Mouse (Mus musculus) lung, postnatal 25 days (tissue): ENCODE results near the gene Pth1r.
A peak's percentile ranks its signal among the peaks of the same experiment; 100 is the strongest.

Source experiments
- DNase-seq: peaks from one replicate; pipeline ENCODE4 v3.0.0; 2022; ENCODE audit warnings: low spot score

Gene Pth1r

DNA sequence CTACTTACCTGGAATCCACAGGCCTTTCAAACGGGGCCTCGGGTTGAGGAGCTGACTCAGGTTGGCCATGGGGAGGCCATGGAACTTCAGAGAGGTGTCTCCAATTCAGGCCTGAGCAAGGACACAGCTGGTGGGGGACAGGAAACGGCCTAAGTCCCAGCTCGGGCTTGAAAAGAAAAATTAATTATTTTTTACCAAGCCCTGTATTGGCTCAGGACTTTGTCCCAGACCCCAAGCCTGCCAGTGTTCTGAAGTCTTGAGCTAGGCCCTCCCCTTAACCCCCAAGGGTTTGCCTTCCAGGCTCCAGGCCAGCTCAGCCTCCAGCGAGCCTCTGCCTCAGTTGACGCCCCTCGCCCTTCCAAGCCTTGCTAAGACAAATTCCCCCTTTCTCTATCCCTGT lies at the start of gene Pth1r:
TSS of gene Pth1r (minus strand) at position 185 of the 400 bp plus-strand sequence.
- DNase-seq: no peak

DNA sequence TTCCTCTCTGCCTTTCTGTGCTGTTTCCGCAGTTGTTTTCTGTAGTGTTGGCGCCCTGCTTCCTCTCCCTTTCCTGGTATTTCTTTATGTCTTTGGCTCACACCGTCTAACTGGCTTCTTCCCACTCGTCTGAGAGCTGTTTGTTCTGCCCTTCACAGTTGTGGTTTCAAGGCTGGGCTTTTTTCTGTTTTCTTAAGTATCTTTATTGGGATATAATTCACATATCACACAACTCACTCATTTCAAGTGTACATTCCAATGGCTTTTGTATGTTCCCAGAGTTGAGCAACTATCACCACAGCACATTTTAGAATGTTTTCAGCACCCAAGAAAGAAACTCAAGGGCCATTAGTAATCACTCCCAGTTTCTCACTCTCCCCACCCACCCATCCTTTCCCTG lies 43.5 kb upstream of the Pth1r start:
- peak; percentile 73 for DNase-seq

DNA sequence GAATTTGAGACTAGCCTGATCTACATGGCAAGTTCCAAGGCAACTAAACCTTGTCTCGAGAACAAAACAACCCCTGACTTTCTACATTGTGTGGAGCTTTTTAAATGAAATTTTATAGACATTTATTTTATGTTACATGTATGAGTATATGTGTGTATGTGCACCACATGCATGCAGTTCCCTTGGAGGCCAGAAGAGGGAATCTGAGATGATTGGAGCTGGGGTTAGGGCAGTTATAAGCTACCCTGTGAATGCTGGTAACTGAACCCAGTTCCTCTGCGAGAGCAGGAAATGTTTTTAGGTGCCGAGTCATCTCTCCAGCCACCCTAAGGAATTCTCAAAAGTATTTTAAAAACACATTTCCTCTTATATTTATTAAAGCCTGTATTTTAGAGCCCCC lies 41.2 kb upstream of the Pth1r start:
- DNase-seq: no peak

DNA sequence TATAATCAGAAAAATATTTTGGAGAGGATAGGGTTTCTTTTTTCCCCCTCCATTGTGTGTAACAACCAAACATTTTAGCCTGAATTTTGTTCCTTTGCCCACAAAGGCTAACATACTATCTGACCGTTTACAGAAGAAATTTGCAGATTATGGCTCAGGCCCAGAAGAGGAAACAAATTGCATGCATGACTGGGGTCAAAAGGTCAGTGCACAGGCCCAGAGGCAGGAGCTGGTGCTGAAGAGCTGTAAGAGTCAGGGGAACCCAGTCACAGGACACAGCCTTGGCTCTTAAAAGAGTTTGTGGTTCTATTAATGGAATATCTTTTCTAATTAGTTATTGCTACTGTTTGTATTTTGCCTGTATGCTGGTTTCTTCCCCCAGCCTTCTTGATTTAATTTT lies 36.7 kb upstream of the Pth1r start:
- DNase-seq: no peak

DNA sequence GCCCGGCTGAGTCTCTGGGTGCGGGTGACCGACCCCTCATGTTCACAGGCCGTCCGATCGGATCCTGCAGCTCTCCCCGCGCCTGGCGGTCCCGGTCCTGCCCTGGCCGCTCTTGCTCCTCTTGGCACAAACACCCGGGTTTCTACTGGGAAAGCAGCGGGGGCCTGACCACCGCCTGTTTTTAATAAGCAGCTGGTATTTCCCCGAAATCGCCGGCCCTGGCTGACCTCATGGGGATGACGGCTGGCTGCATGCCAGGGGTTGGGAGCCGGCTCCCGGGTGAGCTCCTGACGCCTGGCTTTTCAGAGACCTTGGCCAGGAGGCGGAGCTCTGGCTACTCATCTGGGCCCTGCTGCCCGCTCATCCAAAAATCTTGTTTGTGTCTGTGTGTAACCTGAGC lies 34.8 kb upstream of the Pth1r start:
- DNase-seq: peak; percentile 87

DNA sequence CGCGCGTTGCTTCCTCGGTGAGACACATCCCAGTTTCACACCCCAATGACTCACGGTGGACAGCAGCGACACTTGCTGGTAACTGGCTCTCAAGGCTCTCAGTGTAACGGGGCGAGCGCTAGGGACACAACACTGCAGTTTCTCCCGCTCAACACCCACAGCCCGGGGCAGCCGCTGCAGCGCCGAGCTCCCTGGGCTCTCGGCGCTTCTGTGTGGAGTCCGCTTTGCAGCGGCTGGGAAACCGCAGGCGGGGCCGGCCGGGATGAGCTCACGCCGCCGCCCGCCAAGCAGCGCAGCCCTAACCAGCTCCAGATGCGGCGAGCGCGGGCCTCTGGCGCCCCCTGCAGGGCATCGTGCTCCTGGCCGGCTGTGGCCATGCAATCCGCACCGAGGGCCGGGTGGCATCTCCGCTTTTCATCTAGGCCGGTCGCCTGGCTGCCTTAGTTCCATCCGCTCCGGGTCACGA lies 34.3 kb upstream of the Pth1r start:
- DNase-seq: peak; percentile 94

DNA sequence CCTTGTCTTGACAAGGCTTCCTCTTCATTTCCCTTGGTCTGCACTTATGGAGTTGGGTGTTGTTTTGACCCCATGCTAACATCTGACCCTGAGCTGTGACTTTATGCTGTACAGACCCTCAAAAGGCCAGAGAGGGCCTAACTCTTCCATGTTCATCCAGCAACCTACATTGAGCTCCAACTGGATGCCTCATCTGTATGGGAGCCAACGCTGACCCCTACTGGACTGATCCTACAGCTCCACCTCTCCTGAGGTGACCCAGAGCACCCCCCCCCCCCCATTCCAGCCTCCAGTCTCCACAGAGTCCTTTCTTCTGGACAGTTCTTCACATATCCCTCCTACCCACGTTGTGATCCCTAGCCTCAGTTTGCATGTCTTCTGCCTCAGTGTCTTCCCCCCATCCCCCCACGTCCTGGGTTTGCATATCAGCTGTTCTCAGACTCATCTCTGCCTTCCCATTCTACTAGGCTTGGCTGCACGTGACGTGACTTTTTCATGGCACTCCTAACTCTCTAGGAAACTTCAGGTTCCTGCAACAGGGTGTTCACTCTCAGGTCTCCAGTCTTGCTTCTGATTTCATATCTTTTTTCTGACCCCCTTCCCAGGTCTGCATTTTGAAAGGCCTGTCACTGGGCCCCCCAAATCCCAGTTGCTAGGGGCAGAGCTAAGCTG lies 32.4 kb upstream of the Pth1r start:
- DNase-seq: no peak

DNA sequence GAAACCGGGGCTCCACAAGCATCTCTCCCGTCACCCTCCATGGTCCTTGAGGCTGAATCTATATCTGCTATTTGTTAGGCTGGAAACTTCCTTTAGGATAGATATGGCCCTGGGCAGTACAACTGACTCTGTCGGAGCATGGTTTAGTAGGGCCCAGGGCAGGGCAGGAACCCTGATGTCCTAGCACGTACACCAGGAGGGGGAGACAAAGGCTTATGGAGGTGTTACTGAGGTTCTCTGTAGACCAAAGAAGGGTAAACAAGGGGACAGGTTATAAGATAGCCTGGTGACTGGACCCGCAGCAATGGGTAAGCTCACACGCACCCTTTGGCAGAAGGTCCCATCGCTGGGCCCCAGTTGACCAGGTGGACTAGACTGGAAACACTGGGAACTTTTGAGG lies 31.6 kb upstream of the Pth1r start:
- DNase-seq: no peak

DNA sequence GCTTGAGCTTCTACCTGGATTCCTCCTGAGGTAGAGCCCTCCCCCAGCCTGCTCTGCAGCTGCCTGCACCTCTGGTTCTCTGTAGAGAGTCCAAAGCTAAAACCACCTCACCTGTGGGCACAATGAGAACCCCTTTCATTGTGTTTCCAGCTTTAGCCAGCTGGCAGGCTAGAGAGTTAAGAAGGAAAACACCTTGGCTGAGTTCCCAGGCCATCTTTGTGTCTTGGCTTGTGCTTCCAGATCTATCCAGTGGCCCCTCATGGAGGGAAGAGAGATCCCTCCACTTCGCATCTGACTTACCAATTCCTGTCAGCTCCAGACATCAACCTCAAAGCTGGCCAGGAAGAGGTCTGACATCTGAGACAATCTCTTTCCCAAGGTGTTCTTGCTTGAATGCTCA lies 31.2 kb upstream of the Pth1r start:
- DNase-seq: no peak

DNA sequence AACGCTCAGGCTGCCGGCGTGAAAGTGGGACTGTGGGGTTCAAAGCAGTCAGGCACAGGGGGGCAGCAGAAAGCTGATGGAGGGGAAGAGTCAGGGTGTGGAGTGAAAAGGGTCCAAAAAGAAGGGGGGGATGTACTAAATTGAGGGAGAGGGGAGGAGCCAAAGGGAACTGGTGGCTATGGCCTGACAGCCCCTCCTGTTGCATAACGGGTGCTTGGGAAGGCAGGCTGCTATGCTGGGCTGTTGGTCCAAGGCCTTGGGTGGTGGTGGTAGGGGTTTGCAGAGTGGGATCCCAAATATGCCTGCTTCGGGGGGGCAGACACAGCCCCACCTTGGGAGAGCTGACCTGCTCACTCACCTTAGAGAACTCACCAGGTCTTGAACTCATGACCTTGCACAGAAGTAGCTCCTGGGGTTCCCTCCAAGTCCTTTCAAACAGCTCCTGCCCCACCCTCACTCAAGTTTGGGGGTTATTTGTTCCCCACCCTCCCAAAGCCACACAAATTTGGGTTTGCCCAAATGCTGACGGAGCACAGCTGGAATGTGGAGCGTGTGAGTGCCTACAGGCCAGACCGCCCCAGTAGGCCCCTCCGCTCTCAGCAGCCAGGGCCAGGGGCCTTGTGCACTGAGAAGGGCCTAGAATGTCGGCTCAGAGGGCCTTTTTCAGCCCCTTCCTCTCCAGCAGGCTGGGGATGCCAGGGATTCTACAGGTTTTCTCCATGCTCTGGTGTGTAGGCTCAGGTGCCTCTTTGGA lies 28.5 kb upstream of the Pth1r start:
- no peak for DNase-seq

DNA sequence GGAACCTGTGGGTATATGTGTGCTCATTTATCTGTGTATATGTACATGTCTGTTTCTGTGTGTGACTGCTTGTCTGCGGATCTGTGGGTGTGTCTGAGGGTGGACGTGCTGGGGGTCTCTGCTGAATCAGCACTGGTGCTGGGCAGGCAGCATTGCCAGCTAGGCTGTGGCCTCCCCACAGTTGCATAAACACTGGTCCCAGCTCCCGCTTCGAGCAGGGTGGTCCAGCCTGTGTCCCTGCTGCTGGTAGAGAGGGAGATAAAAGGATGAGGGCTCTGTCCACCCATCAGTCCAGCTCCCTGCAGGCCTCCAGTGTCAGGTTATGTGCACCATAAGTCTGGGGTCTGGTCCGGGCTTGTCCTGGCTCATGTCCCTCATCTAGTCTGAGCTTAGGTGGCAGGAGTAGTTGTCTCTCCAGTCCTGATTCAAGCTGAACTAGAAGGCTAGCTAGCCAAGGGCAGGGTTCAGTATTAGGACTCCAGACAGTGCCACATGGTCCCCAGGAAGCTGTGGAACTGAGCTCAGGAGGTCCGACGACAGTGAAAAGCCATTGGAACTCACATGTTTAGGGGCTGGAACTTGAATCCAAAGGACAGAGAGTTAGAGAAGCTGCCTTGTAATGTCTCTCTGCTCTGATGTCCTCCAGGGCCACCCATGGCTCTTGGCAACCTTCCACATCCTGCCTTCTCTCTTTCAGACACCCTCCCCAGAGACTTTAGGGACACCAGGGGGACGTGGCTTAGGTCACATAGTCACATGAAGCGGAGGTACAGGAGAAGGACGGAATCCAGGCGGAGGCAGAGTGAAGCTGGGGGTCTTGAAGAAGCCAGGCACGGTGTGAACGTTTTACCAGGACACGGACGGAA lies 27.7 kb upstream of the Pth1r start:
- no peak for DNase-seq

DNA sequence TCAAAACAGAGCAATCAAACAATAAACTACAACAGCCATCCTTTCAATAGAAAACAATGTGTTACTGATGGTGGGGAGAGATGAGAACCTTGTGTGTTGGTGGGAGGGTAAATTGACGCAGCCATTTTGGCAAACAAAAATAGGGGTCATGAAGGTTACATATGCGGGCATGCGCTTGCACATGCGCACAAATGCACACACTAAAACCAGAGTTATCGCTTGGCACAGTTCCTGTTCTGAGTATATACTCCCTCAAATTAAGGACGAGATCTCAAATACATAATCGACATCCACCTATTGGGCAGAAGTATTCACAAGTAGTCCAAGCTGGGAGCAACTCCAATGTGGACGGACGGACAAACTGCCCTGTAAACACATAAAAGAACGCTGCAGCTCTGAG lies 25.4 kb upstream of the Pth1r start:
- DNase-seq: no peak

DNA sequence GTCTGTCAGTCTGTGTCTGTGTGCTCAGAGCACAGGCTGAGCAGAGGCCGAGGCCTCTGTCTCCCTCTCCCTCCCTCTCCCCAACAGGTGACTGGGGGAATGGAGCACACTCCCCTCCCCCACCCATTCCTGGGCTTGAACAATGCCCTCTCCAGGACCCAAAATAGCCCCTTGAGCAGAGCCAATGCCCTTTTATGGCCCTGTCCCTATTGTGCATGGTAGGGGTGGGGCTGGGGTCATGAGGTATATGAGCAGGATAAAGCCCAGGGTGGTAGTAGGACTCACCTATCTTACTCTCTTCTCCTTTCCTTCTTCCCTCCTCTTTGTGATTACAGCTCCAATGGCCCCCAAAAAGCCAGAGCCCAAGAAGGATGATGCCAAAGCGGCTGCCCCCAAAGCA lies 16.5 kb upstream of the Pth1r start:
- no peak for DNase-seq

DNA sequence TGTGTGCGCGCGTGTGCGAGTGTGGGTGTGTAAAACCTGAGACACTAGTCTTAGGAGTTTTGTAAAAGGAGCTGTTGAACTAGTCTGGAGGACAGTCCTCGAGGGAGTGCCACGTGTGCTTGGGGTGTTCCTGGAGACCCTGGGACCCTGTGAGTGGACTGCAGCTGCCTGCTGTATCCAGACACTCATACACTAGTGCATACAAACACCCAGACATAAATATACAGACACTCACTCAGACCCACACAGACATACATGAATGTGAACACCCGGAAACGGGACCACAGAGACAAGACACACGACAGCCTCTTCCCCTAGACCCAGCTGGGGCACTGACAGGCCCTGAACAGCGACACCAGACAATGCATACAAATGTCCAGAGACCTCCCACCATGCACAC lies 15.8 kb upstream of the Pth1r start:
- no peak for DNase-seq

DNA sequence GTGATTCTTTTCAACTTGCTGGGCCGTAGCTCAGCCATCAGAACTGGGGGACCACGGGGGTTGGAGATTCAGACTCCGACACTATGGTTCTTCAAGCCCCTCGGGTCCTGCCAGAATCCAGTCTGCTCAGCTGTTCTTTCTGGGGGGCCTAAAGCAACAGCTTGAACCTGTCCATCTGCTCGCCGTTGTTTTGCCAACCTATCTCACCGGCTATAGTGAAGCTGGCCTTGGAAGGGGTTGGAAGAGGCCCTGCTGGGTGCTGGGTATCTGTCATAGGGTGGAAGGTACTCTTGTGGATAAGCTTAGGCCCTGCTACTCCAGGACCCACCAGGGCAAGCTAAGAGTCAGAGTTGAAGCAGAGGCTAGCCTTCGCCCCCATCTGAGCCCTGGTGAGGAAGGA lies 13.9 kb upstream of the Pth1r start:
- no peak for DNase-seq

DNA sequence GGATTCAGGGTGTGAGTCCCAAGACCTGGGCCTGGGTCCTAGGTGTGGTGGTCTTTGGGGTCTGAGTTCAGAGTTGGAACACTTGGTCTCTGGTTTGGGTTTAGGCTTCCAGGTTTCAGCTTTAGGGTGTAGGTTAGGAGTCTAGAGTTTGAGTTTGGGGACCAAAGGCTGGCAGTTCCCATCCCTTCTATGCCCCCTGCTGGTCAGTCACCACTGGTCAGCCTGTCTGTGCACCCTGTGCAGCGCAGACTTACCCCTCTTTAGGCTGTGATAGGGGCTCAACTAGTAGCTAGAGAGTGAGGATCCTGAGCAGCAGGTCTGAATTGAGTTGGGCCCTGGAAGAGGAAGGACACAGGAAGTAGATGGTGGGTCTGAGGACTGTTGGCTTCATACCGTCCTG lies 12.3 kb upstream of the Pth1r start:
- peak; percentile 61 for DNase-seq

DNA sequence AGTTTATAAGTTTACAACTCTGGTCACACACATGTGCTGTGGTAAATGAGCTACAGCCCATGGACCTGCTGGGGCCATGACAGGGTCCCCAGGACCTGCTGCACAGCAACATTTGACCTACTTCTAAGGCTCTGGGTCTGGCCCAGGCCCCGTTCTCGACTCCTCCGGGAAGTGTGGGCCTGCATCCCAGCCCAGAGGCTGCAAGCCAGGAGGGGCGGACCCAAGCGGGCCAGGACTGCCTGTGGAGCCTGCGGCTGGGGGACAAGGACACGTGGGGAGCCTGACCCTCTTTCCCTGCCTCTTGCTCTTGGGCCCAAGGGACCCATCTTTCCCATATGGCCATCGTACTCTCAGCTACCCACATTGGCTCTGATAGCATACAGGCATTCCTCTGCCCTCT lies 11.7 kb upstream of the Pth1r start:
- peak; percentile 37 for DNase-seq

DNA sequence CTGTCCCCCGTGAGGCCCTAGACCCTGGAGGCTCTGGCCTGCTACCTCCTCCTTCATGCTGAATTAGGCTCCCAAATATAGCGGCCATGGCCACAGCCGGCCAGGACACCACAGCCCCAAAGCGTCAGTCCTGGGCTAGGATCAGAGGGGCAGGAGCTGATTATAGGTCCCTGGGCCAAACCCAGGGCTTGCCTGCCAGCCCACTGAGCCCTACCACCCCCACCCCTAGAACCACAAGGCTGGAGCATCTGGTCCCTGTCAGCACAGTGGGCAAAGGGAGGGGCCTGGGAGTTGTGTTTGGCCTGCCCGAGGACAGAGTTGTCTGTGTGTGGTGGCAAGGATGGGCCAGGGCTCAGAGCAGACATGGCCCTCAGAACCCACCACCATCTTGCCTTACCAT lies 10.9 kb upstream of the Pth1r start:
- DNase-seq: no peak

DNA sequence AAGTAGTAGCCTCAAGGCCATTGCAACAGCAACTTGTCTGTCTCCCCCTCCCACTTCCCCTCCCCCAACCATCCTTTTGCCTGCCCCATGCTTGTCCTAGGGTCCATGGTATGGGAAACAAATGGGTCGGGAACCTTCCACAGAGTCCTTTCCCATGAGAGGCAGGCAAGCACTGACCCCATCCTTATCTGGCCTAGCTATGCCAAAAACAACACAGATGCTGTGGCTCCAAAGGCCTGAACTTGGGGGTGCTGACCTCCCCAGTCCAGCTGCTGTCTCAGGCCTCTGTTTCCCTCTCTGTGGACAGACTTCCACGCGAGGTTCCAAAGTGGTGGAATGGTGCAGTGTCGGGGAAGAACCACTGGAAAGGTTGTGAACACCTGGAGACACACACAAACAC lies 6.8 kb upstream of the Pth1r start:
- DNase-seq: no peak

DNA sequence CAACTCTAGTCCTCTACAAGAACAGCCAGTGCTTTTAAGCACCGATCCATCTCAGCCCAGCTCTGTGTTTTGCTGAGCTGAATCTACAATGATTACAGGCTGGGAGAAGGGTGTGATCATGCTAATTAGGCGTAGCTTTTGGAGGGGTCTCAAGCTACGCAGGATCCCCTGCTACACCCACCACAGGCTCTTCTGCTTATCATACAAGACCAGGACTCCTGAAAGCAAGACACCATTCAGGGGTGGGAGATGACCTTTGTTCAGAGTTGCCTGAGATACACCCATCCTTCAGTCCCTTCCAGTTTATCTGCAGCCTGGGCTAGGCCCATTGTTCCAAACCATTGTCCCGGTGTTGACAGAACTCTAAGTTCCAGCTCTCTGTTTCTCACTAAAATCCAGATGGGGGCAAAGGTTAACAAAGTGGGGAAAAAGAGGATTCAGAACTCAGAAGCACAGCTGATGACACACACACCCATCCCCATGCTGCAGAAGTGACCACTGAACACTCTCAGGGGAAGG lies 6.0 kb upstream of the Pth1r start:
- no peak for DNase-seq

DNA sequence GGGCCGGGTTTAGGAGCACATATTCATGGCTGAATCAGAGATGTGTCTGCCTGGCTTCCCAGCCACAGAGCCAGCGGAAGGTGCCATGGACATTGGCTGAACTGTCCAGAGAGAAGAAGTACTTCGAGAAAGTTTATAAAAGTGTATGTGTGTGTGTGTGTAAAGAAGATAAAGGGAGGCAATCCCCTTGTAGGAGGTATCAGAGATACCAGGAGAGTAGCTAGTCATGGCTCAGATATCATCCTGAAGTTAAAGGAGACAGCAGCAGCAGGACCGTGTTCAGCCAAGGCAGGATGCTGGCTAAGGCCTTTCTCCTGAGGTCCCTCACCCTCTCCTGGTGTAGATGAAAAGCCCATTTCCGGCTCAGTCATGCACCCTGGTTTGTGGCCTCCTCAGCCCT lies 4.5 kb upstream of the Pth1r start:
- no peak for DNase-seq

DNA sequence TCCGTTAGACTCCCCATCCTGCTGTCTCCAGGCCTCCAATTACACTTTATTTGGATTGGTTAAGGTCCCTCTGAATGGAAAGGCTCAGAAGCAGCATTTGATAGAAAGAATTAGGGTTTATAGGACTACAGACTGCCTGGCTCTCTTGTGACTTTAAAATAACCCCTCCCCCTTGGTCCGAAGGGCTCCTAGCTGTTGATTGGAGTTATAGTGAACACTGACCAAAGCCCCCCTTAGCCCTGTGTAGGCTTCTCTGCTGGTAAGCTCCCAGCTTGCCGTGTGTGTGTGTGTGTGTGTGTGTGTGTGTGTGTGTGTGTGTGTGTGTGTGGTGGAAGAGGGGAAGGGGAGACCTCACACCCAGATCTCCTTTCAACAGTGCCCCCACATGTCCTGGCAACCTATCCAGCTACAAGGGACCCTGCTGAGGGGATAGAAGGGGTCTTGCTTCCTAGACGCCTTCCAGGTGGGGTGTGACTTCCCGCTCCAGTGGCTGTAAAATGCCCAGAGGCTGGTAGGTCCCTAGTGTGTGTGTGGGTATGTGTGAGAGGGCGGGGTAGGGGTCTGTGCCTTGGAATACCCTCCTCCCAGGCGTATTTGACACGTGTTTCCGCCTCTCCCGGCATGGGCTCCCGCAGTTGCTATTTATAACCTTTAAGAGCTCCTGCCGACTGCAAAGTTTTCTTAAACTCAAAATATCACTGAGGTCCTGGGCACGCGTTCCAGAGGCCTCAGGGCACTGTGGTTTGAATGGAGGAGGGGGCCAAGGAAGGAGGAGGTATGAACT lies 3.7 kb upstream of the Pth1r start:
- no peak for DNase-seq
